Mouse (Mus musculus): Measurements from ENCODE around the gene Col13a1.

DNA sequence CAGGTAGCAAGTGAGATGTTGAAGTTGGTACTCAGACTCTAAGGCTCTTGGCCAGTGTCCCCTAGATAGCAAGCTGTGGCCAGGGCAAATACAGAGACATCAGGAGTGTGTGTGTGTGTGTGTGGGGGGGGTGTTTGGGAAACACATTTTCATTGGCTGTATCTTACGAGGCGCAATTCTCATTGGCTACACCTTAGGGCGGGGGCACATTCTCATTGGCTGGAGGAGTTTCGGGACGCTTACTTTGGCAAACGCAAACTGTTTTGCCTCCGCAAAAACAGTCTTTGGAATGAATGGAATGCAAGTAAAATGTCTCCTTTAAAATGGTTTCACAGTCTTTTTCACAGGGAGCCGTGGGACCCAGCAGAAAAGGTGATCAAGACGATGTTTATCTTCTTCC, 148.1 kb downstream of the Col13a1 start:
- TF ChIP-seq POLR2A (IDR thresholded peaks at IDR 0.05; ENCODE audit: borderline replicate concordance, extremely low read depth, low read depth, low read length) (no peak), CTCF (IDR thresholded peaks at IDR 0.05; ENCODE audit: insufficient read depth, low read length) (no peak)

All from lung, adult 2 months (tissue).